Mouse (Mus musculus): ENCODE measurements around the gene Rpusd3. TPM values are rescaled to one million over a fixed set of nuclear protein-coding genes. Genes with fewer than 3 reads are reported as not detected.

Gene Rpusd3
- polyA plus RNA-seq, 1 experiment from 2014 or later, result 19.8 TPM

DNA sequence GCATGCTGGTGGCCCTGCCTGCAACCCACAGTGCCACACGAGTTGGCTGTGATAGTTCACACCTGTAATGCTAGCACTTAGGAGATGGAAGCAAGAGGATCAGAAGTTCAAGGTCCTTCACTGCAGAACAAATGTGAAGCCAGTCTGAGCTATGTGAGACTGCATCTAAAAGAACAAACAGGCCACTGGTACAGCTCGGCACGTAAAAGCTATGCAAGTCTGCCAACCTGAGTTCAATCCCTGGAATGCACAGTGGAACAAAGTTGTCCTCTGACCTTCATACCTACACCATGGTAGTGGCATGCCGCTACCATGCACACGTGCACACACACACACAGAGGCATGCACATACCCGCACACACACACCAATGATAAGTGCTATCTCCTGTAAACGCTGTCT lies 5.0 kb upstream of the Rpusd3 start:
- H3K27ac ChIP-seq (ENCODE audit: low read depth, low read length), result no peak overlapping the region

DNA sequence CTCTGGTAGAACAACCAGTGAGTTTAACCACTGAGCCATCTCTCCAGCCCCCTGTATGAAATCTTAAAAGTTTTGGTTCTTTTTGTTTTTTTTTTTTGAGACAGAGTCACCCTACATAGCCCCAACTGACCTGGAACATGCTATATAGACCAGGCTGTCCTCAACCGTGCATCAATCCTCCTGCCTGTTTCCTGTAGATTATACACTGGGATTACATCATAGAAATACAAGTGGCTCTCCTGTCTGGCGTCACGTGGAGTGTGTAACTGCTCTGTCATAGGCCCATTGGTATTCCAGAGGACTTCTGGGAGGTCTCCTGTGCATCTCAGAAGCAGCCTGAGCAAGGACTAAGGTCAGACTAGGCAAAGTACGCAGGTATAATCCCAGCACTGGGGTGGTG lies 3.9 kb upstream of the Rpusd3 start:
- no peak overlapping the region for H3K4me2 ChIP-seq (ENCODE audit: low read length)
- peaks cover 7% of the 10 kb centered on the region; the same call in 1 of the 2 replicates for H3K4me1 ChIP-seq (ENCODE audit: control insufficient read depth, insufficient read depth, low read length)
- H3K36me3 ChIP-seq (ENCODE audit: control insufficient read depth, insufficient read depth, low read length), result no peaks in the 10 kb centered on the region
- H3K27ac ChIP-seq (ENCODE audit: low read depth, low read length), result no peak overlapping the region
- no peak overlapping the region for H3K4me3 ChIP-seq (ENCODE audit: low read depth, low read length)
- no peaks in the 10 kb centered on the region for H3K27me3 ChIP-seq (replicated peaks; ENCODE audit: control insufficient read depth, insufficient read depth, low read length)
- DNase-seq (ENCODE audit: low spot score), result no peak
- H3K9ac ChIP-seq (ENCODE audit: low read length), result no peak overlapping the region
- no peaks in the 10 kb centered on the region for H3K9me3 ChIP-seq (replicated peaks; ENCODE audit: control insufficient read depth, low read length)
- 69% methylated on average over 4 of the region's 4 CpGs for WGBS
- no peak for ATAC-seq

More for the DNA sequence above, 5.0 kb upstream of the Rpusd3 start:
- no peaks in the 10 kb centered on the region for H3K27me3 ChIP-seq (replicated peaks; ENCODE audit: control insufficient read depth, insufficient read depth, low read length)
- no peak for DNase-seq (ENCODE audit: low spot score)
- H3K4me3 ChIP-seq (ENCODE audit: low read depth, low read length), result no peak overlapping the region
- no peak overlapping the region for H3K9ac ChIP-seq (ENCODE audit: low read length)
- H3K4me1 ChIP-seq (ENCODE audit: control insufficient read depth, insufficient read depth, low read length), result no peaks in the 10 kb centered on the region
- WGBS, result 90% methylated on average over 7 of the region's 7 CpGs
- H3K9me3 ChIP-seq (replicated peaks; ENCODE audit: control insufficient read depth, low read length), result no peaks in the 10 kb centered on the region
- ATAC-seq, result no peak
- no peak overlapping the region for H3K4me2 ChIP-seq (ENCODE audit: low read length)
- H3K36me3 ChIP-seq (ENCODE audit: control insufficient read depth, insufficient read depth, low read length), result no peaks in the 10 kb centered on the region

DNA sequence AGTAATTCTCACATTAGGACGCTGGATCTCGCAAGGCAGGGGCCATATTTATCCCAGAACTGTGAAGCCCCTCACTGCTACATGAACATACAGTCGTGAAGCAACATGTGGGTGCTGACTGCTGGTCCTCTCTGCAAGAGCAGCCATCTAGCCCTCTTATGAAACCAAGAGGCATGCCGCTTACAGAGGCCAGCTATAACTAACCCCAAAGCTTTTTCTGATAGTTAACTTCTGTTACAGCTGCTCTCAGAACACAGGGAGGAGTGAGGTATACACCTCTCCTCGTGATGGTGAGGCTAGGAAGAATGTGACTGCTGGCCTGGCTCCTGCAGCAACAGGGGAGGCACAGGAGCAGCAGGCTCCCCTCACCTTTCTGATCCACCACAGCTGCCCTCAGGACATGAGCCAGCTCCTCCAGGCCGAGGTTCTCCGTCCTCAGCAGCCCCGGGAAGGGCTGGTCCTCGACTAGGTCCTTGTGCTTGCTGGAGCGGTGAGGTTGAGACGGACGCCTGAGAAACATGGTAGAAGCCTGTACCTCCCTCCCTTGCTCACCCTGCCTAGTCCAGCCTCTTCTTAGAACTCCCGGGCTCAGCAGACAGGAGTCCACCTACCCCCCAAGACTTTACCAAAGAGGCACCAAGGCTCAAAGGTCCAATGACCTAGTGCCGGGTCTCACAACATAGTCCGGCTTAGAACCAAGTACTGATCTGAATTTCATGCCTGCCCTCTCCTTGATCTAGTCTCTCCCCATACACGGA lies 520 bp downstream of the Rpusd3 start:
- Histone ChIP-seq H3K27ac (ENCODE audit: low read depth, low read length) (no peak overlapping the region), H3K4me1 (ENCODE audit: control insufficient read depth, insufficient read depth, low read length) (peaks cover 11% of the 10 kb centered on the region; the same call in 1 of the 2 replicates), H3K4me3 (ENCODE audit: low read depth, low read length) (peak overlapping the region; percentile 47), H3K9ac (ENCODE audit: low read length) (peak overlapping the region; percentile 69), H3K27me3 (replicated peaks; ENCODE audit: control insufficient read depth, insufficient read depth, low read length) (no peaks in the 10 kb centered on the region), H3K4me2 (ENCODE audit: low read length) (peak overlapping the region; percentile 75), H3K36me3 (ENCODE audit: control insufficient read depth, insufficient read depth, low read length) (peaks cover 21% of the 10 kb centered on the region), H3K9me3 (replicated peaks; ENCODE audit: control insufficient read depth, low read length) (no peaks in the 10 kb centered on the region)
- DNase-seq (ENCODE audit: low spot score), result peak; percentile 24
- 13% methylated on average over 16 of the region's 16 CpGs for whole genome bisulfite sequencing
- ATAC-seq, result peak; percentile 58

DNA sequence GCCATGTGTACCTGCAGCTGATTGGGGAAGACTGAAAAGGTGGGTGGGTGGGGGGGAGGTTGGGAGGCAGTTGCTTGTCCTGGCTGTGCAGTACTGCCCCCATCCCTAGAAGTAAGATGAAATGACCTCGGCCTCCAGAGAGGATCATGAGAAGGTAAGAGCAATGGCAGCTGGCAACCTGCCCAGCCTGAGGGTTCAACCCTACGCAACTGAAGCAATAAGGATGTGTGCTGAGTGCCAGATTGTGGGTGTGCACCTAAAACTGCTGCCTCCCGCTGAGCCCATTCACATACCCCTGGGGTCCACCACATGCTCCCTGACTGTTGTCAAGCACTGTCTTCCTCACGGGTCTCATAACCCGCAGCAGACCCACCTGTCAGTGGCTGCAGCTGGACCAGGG lies 2.7 kb downstream of the Rpusd3 start:
- no peaks in the 10 kb centered on the region for H3K27me3 ChIP-seq (replicated peaks; ENCODE audit: control insufficient read depth, insufficient read depth, low read length)
- 85% methylated on average over 5 of the region's 5 CpGs for WGBS
- ATAC-seq (no peak), DNase-seq (ENCODE audit: low spot score) (no peak)
- peaks cover 11% of the 10 kb centered on the region; the same call in 1 of the 2 replicates for H3K4me1 ChIP-seq (ENCODE audit: control insufficient read depth, insufficient read depth, low read length)
- no peaks in the 10 kb centered on the region for H3K9me3 ChIP-seq (replicated peaks; ENCODE audit: control insufficient read depth, low read length)
- H3K36me3 ChIP-seq (ENCODE audit: control insufficient read depth, insufficient read depth, low read length), result peaks cover 24% of the 10 kb centered on the region
- H3K9ac ChIP-seq (ENCODE audit: low read length), result no peak overlapping the region
- no peak overlapping the region for H3K4me2 ChIP-seq (ENCODE audit: low read length)
- H3K4me3 ChIP-seq (ENCODE audit: low read depth, low read length), result no peak overlapping the region
- H3K27ac ChIP-seq (ENCODE audit: low read depth, low read length), result no peak overlapping the region

DNA sequence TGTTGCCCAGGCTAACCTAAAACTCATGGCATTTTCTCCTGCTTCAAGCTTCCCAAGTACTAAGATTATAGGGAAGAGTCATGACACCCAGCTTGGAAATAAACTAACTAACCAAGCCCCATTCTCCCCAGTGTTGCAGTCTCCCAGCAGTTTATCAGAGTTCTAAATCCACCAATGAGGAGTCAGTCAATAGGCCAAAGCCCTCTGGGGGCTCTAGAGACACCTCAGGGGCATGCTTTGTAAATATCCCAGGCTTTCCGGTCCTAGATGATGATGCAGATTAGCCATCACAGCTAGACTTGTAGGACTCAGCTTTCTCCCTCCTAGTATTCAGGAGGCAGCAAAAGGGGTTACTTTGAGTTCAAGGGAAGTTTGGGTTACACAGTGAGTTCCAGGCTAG lies 9.1 kb downstream of the Rpusd3 start:
- WGBS, result 84% methylated on average over 1 of the region's 1 CpGs
- ATAC-seq (no peak), DNase-seq (ENCODE audit: low spot score) (no peak)
- Histone ChIP-seq H3K27me3 (replicated peaks; ENCODE audit: control insufficient read depth, insufficient read depth, low read length) (no peaks in the 10 kb centered on the region), H3K9me3 (replicated peaks; ENCODE audit: control insufficient read depth, low read length) (no peaks in the 10 kb centered on the region), H3K27ac (ENCODE audit: low read depth, low read length) (no peak overlapping the region), H3K9ac (ENCODE audit: low read length) (no peak overlapping the region), H3K4me3 (ENCODE audit: low read depth, low read length) (no peak overlapping the region), H3K4me1 (ENCODE audit: control insufficient read depth, insufficient read depth, low read length) (no peaks in the 10 kb centered on the region), H3K36me3 (ENCODE audit: control insufficient read depth, insufficient read depth, low read length) (peaks cover 23% of the 10 kb centered on the region), H3K4me2 (ENCODE audit: low read length) (no peak overlapping the region)

DNA sequence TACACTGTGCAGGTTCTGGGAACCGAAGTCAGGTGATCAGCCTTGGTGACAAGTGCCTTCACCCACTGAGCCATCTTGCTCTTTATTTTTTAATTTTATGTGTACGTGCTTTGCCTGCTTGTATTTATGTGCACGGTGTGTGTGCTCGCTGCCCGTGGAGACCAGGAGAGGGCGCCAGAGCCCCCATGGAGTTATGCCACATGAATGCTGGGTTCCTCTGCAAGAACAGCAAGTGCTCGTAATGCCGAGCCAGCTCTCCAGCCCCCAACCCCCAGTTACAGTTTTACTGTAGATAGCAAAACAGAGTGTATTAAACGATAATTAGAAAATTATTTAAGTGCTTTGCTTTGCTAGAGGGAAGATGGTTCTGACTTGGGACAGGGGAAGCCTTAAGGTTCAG lies 12.5 kb downstream of the Rpusd3 start:
- H3K4me1 ChIP-seq (ENCODE audit: control insufficient read depth, insufficient read depth, low read length), result no peaks in the 10 kb centered on the region
- 78% methylated on average over 9 of the region's 9 CpGs for WGBS

DNA sequence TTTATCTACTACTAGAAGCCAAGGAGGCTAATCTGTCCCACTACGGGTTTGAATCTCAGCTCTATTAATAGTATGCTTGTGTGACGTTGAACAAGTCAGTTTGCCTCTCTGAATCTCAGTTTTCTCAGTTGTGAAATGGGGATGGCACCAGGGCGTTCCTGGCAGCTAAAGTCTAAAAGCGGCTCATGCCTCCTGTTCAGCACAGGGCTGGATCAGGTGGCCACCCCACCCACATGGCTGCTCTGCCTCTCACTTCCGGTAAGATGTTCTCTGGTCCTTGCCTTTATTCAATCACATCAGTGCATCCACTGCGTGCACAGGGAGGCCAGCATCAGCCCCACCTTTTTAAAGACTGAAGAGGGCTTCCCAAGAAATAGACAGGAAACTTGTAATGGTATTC lies 13.7 kb downstream of the Rpusd3 start:
- ATAC-seq (no peak), DNase-seq (ENCODE audit: low spot score) (no peak)
- H3K4me3 ChIP-seq (ENCODE audit: low read depth, low read length), result no peak overlapping the region
- WGBS, result 89% methylated on average over 6 of the region's 6 CpGs
- no peak overlapping the region for H3K27ac ChIP-seq (ENCODE audit: low read depth, low read length)
- H3K9ac ChIP-seq (ENCODE audit: low read length), result no peak overlapping the region
- H3K9me3 ChIP-seq (replicated peaks; ENCODE audit: control insufficient read depth, low read length), result no peaks in the 10 kb centered on the region
- H3K27me3 ChIP-seq (replicated peaks; ENCODE audit: control insufficient read depth, insufficient read depth, low read length), result no peaks in the 10 kb centered on the region
- H3K36me3 ChIP-seq (ENCODE audit: control insufficient read depth, insufficient read depth, low read length), result 0 out of 2 replicates have a peak, but pooled peaks cover 7% of the 10 kb centered on the region
- H3K4me2 ChIP-seq (ENCODE audit: low read length), result no peak overlapping the region
- H3K4me1 ChIP-seq (ENCODE audit: control insufficient read depth, insufficient read depth, low read length), result no peaks in the 10 kb centered on the region

More for the DNA sequence above, 12.5 kb downstream of the Rpusd3 start:
- no peaks in the 10 kb centered on the region for H3K9me3 ChIP-seq (replicated peaks; ENCODE audit: control insufficient read depth, low read length)
- H3K27ac ChIP-seq (ENCODE audit: low read depth, low read length), result no peak overlapping the region
- 0 out of 2 replicates have a peak, but pooled peaks cover 7% of the 10 kb centered on the region for H3K36me3 ChIP-seq (ENCODE audit: control insufficient read depth, insufficient read depth, low read length)
- no peak for ATAC-seq
- no peak overlapping the region for H3K4me3 ChIP-seq (ENCODE audit: low read depth, low read length)
- no peak for DNase-seq (ENCODE audit: low spot score)
- no peak overlapping the region for H3K4me2 ChIP-seq (ENCODE audit: low read length)
- H3K27me3 ChIP-seq (replicated peaks; ENCODE audit: control insufficient read depth, insufficient read depth, low read length), result no peaks in the 10 kb centered on the region
- no peak overlapping the region for H3K9ac ChIP-seq (ENCODE audit: low read length)

DNA sequence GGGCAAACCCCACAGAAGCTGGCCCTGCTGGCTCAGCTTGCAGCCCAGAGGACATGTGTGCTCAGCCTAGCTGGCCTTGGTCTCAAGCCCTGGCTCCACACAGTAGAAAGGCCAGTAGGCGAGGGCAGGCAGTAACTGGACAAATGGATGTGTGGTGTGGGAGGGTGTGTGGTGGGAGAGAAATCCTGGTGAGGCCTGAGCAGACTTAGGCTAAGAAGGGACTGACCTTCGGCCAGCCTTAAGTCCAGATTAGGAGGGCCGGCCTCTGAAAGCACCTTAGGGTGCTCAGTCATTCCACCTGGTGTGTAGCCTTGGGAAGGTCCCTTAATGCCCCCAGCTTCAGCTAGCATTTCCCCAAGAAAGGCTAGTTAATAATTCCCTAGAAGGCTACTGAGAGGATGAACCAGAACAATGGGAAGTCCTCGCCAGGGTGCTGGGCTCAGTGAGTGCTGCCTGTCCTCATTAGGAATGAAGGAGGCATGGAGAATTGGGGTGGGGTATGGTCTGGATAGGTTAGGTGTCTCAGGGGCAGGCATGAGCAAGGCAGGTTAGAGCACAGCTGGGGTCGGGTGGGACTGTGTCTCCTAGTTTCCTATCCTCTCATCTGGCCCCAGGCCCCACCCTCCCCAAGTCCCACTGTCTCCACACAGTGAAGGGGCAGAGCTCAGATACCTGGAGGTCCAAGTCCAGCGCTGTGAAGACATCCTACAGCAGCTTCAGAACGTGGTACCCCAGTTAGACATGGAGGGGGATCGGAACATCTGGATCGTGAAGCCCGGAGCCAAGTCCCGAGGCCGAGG lies 14.3 kb downstream of the Rpusd3 start:
- DNase-seq (ENCODE audit: low spot score) (no peak), ATAC-seq (no peak)
- Histone ChIP-seq H3K9ac (ENCODE audit: low read length) (no peak overlapping the region), H3K9me3 (replicated peaks; ENCODE audit: control insufficient read depth, low read length) (no peaks in the 10 kb centered on the region), H3K4me3 (ENCODE audit: low read depth, low read length) (no peak overlapping the region), H3K4me1 (ENCODE audit: control insufficient read depth, insufficient read depth, low read length) (no peaks in the 10 kb centered on the region), H3K27ac (ENCODE audit: low read depth, low read length) (no peak overlapping the region), H3K27me3 (replicated peaks; ENCODE audit: control insufficient read depth, insufficient read depth, low read length) (no peaks in the 10 kb centered on the region), H3K36me3 (ENCODE audit: control insufficient read depth, insufficient read depth, low read length) (0 out of 2 replicates have a peak, but pooled peaks cover 7% of the 10 kb centered on the region), H3K4me2 (ENCODE audit: low read length) (no peak overlapping the region)
- 81% methylated on average over 12 of the region's 12 CpGs for WGBS

DNA sequence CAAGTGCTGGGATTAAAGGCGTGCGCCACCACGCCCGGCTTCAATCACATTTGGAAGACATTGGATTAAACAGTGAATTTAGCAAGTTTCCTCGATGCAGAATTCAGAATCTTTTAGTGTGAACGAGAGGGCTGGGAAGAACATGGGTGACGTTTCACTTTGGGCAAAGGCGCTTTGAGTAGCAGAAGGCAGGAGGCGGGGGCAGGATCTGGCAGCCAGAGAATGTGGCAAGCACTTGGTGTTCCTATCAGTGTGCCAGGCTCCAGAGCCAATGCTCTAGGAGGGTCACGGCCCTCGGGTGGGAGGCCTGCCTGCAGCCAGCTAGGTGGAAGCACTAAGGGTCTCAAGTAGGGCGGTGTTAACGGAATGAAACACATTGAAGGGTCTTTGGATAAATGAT lies 17.0 kb downstream of the Rpusd3 start:
- Histone ChIP-seq H3K9me3 (replicated peaks; ENCODE audit: control insufficient read depth, low read length) (no peaks in the 10 kb centered on the region), H3K4me3 (ENCODE audit: low read depth, low read length) (no peak overlapping the region), H3K36me3 (ENCODE audit: control insufficient read depth, insufficient read depth, low read length) (peaks cover 9% of the 10 kb centered on the region; the same call in 1 of the 2 replicates), H3K4me2 (ENCODE audit: low read length) (no peak overlapping the region), H3K27ac (ENCODE audit: low read depth, low read length) (no peak overlapping the region), H3K9ac (ENCODE audit: low read length) (no peak overlapping the region), H3K4me1 (ENCODE audit: control insufficient read depth, insufficient read depth, low read length) (no peaks in the 10 kb centered on the region), H3K27me3 (replicated peaks; ENCODE audit: control insufficient read depth, insufficient read depth, low read length) (no peaks in the 10 kb centered on the region)
- DNase-seq (ENCODE audit: low spot score) (no peak), ATAC-seq (no peak)
- 92% methylated on average over 13 of the region's 13 CpGs for WGBS
